Mouse (Mus musculus): ENCODE measurements around the gene Git1. TPM values are rescaled to one million over a fixed set of nuclear protein-coding genes. Genes with fewer than 3 reads are reported as not detected.
"Not testable (repeated sequence)": the region's sequence is repeated elsewhere in the genome, so short reads cannot be mapped to it uniquely, and the experiment has no call there.

Gene Git1
- total RNA-seq, 2 experiments from 2014 or later: 25.9 to 33.3 TPM

GRCm38 (mm10) chr11:77516553-77517425, 23.4 kb downstream of the Git1 start:
- H3K27ac ChIP-seq: no peak overlapping the region
- no peak overlapping the region for H3K4me3 ChIP-seq
- no peak for DNase-seq
- TF ChIP-seq CTCF (IDR thresholded peaks at IDR 0.05): no peak
- intact Hi-C loops (cut with DNase I): loop anchor here (10.0 kb wide), 1 partner anchor 278 kb away; no protein-coding TSS in a partner anchor

- Histone ChIP-seq H3K4me3 (no peak overlapping the region), H3K27ac (no peak overlapping the region)
- intact Hi-C loops (cut with DNase I): loop anchor here (10.0 kb wide), 1 partner anchor 277 kb away; no protein-coding TSS in a partner anchor
- DNase-seq: no peak
- no peak for TF ChIP-seq CTCF (IDR thresholded peaks at IDR 0.05)
Observed at GRCm38 (mm10) chr11:77518051-77518798, 24.9 kb downstream of the Git1 start.

DNA sequence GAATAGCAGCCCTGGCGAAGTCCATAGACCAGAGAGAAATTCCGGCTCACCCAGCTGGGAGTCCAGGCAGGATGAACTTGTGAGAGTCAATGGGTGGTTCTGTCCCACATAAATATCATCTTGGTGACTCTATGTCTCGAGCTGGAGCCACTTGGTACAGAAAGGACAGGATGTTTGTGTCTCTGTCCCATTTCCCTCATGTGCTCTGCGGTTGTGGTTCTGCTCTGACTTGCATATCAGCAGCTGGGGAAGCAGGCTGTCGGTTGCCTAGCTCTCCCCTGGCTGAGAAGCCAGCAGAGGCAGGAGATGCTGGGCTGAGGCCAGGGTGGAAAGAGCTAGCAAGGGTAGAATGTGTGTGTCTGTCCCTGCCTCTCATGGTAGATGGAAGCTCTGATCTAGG, 25.7 kb downstream of the Git1 start, which contains the start of gene Gm10392:
Gene Gm10392 (minus strand): TSS at position 156 of the 400 bp plus-strand sequence.
- Histone ChIP-seq H3K27ac (0 out of 2 replicates have a peak within 1 kb of the TSS, but pooled peaks have one; percentile 5), H3K4me3 (no peak within 1 kb of the TSS)
- no peak for DNase-seq
- no peak for TF ChIP-seq CTCF (IDR thresholded peaks at IDR 0.05)
- intact Hi-C loops (cut with DNase I): loop anchor here (10.0 kb wide), 1 partner anchor 276 kb away; no protein-coding TSS in a partner anchor

DNA sequence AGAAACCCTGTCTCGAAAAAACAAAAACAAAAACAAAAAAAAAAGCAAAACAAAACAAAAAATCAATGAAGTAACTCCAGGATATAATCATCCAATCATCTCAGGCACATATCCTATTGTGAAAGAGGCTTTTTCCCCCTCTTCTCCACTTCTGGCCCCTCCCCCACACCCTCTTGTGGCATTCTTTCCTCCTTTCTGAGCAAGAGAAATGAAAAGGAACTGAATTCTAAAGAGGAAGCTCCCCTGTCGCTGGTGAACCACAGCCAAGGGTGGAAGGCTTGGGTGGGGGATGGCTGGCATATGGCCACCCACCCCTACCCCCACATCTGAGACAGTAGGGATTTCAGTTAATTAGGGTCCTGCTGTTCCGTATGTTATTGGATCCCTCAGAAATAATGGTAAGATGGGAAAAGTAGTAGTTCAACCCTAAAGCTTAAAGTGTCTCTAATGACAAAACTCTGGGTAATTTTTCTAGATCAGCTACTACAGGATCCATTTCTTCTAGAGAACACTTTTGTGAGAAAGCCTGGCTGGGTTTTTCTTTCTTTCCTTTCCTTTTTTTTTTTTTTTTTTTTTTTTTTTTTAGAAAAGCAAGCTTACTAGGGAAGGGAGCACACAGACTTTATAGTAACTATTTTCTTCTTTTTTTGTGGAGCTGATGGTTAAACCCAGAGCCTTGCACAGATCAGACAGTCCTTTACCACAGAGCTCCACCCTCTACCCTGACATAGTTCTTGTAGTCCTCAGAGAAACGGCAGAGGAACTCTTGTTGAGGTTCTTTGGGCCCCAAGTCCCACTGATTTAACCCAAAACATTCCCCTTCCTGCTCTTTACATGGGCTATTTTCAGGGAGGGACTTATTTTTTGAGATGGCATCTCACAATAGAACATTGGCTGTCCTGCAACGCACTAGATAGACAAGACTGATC, 27.5 kb downstream of the Git1 start:
- intact Hi-C loops (cut with DNase I): no loop called here
- no peak for TF ChIP-seq CTCF (IDR thresholded peaks at IDR 0.05)
- H3K4me3 ChIP-seq: no peak overlapping the region
- H3K27ac ChIP-seq: no peak overlapping the region
- peak; percentile 38 for DNase-seq

DNA sequence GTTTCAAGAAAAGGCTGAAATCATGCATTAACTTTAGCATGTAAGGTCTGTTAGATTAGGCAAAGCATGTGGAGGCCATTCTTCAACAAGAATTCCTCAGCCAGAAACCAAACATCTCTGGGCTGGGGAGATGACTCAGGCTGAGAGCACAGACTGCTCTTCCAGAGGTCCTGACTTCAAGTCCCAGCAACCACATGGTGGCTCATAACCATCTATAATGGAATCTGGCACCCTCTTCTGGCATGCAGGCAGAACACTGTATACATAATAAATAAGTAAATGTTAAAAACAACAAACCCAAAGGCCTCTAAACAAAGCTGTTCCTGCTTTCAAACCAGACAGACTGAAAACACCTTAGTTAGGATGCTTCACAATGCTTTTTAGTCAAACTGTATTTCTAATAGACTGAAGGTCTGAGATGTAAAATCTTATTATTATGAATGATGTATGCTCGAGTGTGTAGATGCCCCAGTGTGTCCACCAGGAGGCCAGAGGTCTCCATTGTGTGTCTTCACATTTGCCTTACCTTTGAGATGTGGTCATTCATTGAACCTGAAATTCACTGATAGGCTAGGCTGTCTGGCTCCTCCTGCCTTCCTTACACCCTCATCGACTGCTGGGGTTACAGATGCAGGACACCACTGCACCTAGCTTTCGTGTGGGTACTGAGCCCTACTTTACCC, 32.6 kb downstream of the Git1 start:
- Histone ChIP-seq H3K27ac (no peak overlapping the region), H3K4me3 (no peak overlapping the region)
- intact Hi-C loops (cut with DNase I): no loop called here
- DNase-seq: no peak
- peak; percentile 5; the same call in 1 of the 2 replicates for TF ChIP-seq CTCF (IDR thresholded peaks at IDR 0.05)

DNA sequence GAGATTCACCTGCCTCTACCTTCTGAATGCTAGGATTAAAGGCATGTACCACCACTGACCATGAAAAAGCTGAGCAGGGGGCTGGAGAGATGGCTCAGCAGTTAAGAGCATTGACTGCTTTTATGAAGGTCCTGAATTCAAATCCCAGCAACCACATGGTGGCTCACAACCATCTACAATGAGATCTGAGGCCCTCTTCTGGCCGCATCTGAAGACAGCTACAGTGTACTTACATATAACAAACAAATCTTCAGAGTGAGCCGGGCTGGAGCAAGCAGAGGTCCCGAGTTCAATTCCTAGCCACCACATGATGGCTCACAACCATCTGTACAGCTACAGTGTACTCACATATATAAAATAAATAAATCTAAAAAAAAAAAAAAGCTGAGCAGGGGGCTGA, 35.1 kb downstream of the Git1 start:
- DNase-seq; intact Hi-C loops (cut with DNase I); H3K27ac ChIP-seq; H3K4me3 ChIP-seq: not testable (repeated sequence)

- no peak for TF ChIP-seq CTCF (IDR thresholded peaks at IDR 0.05)
Observed at GRCm38 (mm10) chr11:77529644-77530043, 36.3 kb downstream of the Git1 start.

GRCm38 (mm10) chr11:77530862-77531261, 37.5 kb downstream of the Git1 start:
- TF ChIP-seq CTCF (IDR thresholded peaks at IDR 0.05): no peak
- DNase-seq: no peak
- no peak overlapping the region for H3K27ac ChIP-seq
- intact Hi-C loops (cut with DNase I): no loop called here
- no peak overlapping the region for H3K4me3 ChIP-seq

More at GRCm38 (mm10) chr11:77529644-77530043, 36.3 kb downstream of the Git1 start:
- Histone ChIP-seq H3K27ac (no peak overlapping the region), H3K4me3 (no peak overlapping the region)
- intact Hi-C loops (cut with DNase I): no loop called here
- no peak for DNase-seq

DNA sequence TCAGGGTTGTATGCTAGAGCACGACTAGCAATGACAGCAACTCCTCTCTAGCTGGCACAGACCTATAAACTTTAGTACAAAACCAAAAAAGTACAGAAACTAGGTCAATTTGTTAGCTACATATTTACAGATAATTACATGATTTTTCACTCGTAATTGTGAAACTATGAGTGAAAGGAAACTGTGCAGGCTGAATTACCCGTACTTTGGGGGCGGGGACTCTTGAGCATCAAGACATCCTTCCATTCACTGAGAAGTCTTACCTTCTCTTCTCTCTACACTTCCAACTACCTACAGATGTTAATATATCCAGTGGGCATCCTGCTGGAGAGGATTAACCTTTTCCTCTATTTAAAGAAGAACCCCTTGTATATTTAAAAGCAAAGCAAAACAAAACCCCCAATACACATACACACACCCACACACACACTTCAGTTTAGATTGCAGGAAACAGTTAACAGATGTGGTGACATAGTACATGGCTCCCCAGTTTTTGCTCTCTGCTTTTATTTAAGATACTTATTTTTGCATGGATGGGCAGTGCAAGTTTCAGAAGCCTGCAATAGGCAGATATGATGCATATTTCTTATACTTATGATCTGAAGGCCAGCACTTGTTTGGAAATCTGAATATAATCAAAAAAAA, 39.0 kb downstream of the Git1 start:
- H3K4me3 ChIP-seq: no peak overlapping the region
- no peak overlapping the region for H3K27ac ChIP-seq
- DNase-seq: no peak
- no peak for TF ChIP-seq CTCF (IDR thresholded peaks at IDR 0.05)
- intact Hi-C loops (cut with DNase I): no loop called here

GRCm38 (mm10) chr11:77545261-77545660, 51.9 kb downstream of the Git1 start:
- TF ChIP-seq CTCF (IDR thresholded peaks at IDR 0.05): no peak
- Histone ChIP-seq H3K4me3 (no peak overlapping the region), H3K27ac (no peak overlapping the region)
- intact Hi-C loops (cut with DNase I): no loop called here
- DNase-seq: no peak

Other genes starting within 250 kb of the Git1 start
- 100 to 1,000 TPM; 165 to 257 TPM for gene Coro6, start 31.2 kb upstream of the Git1 start, total RNA-seq (2021)
- 10 to 100 TPM in 1 of 2 experiments, 1 to 10 TPM in 1; 9.5 to 10.8 TPM for gene Ankrd13b, start 3.9 kb upstream of the Git1 start, total RNA-seq (2021)
- gene Abhd15, start 21.6 kb downstream of the Git1 start, total RNA-seq (2021): under 1 TPM; 0.18 to 0.50 TPM
- gene Trp53i13, start 22.4 kb downstream of the Git1 start, total RNA-seq (2021): 1 to 10 TPM; 2.3 to 5.0 TPM
- gene Gm10392, start 25.6 kb downstream of the Git1 start, total RNA-seq (2021): not detected
- 10 to 100 TPM; 37.7 to 48.4 TPM for gene Taok1, start 114.3 kb downstream of the Git1 start, total RNA-seq (2021)
- gene Nufip2, start 192.6 kb downstream of the Git1 start, total RNA-seq (2021): 10 to 100 TPM; 36.9 to 43.8 TPM
- gene Cryba1, start 231.7 kb downstream of the Git1 start, total RNA-seq (2021): not detected

All from gastrocnemius, adult 2 months (tissue).